Comparison of ENCODE assay signal across 23 mouse cellular contexts in the genomic region with DNA sequence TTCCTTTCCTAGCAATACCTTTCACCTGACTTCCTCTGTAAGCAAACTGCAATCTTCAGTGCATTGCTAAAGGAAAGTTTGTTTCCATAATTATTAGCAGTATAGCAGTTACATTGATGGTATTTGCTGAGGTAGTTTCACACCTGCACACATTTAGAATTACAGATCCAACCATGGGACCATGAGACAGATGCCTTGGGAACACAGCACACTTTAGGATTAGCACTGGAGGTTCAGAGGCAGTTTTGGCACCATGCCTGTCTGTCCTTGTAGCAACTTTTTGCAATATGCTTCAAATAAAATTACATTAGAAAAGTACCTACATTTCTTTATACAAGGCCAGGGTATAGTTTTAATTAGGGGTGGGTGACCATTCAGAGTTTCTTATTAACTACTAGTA.
"Had no signal": no experiment of that assay in that cellular context is flagged by ENCODE, and none has a peak within 500 bp of the region (broad histone marks: within the 10 kb centered on the region; RNA-seq: fewer than 3 reads in every experiment).

No protein-coding gene starts in this region.

- ATAC-seq: forebrain, postnatal 0 days; hindbrain, embryonic 16.5 days; inflammation-experienced regulatory T-cells, adult 6 months; liver, embryonic 12.5 days had no signal

- H3K9ac ChIP-seq: forebrain, postnatal 0 days; heart, embryonic 12.5 days; hindbrain, embryonic 12.5 days; hindbrain, embryonic 14.5 days; limb, embryonic 15.5 days; liver, embryonic 12.5 days had no signal

- DNase-seq: forebrain, postnatal 0 days; gastrocnemius, adult 2 months; gastrocnemius, postnatal 10 days; gastrocnemius, postnatal 25 days; heart, adult 18-20 months; heart, postnatal 10 days; heart, postnatal 4 days; kidney, adult 18-20 months; kidney, adult 8-10 months; kidney, postnatal 10 days; kidney, postnatal 25 days; kidney, postnatal 4 days had no signal

- H3K4me2 ChIP-seq: heart, embryonic 12.5 days; hindbrain, embryonic 12.5 days; hindbrain, embryonic 14.5 days; limb, embryonic 15.5 days; liver, embryonic 12.5 days had no signal

- H3K9me3 ChIP-seq: heart, embryonic 10.5 days; heart, embryonic 12.5 days; hindbrain, embryonic 10.5 days; hindbrain, embryonic 12.5 days; limb, embryonic 15.5 days; liver, embryonic 12.5 days had no signal

- H3K4me3 ChIP-seq: gastrocnemius, adult 2 months; heart, embryonic 10.5 days; heart, embryonic 12.5 days; hindbrain, embryonic 10.5 days; hindbrain, embryonic 12.5 days; layer of hippocampus, adult 2 months; left cerebral cortex, adult 2 months; limb, embryonic 15.5 days; liver, embryonic 12.5 days had no signal

- H3K27ac ChIP-seq: gastrocnemius, adult 2 months; heart, embryonic 10.5 days; hindbrain, embryonic 10.5 days; hindbrain, embryonic 12.5 days; hindbrain, embryonic 14.5 days; layer of hippocampus, adult 2 months; left cerebral cortex, adult 2 months; limb, embryonic 15.5 days; liver, embryonic 12.5 days had no signal

- H3K27me3 ChIP-seq: heart, embryonic 12.5 days; hindbrain, embryonic 12.5 days; limb, embryonic 15.5 days; liver, embryonic 12.5 days had no signal

- H3K4me1 ChIP-seq: heart, embryonic 10.5 days; heart, embryonic 12.5 days; hindbrain, embryonic 10.5 days; hindbrain, embryonic 12.5 days; liver, embryonic 12.5 days had no signal

- H3K36me3 ChIP-seq: heart, embryonic 10.5 days; hindbrain, embryonic 10.5 days; hindbrain, embryonic 12.5 days; limb, embryonic 15.5 days had no signal
